Mouse (Mus musculus) megakaryocyte-erythroid progenitor cell, adult 5-6 weeks (primary cell): ENCODE results near the gene Slc6a4. TPM values are rescaled to one million over a fixed set of nuclear protein-coding genes. Genes with fewer than 3 reads are reported as not detected.

Source experiments
- total RNA-seq, 2 experiments: library from RNA; stranded (forward) in 1 of 2; stranded (reverse) in 1 of 2; fragments of 200-1000, 215-1000 nt in 1 of 2; fragments of >200 nt in 1 of 2; fragmentation: Nextera tagmentation in 1 of 2; gene quantifications; 2 replicates each; pipeline ENCODE4 v1.2.3; 2014 to 2017

Gene Slc6a4
- total RNA-seq, 2 experiments from 2014 or later, result 0.09 TPM; not detected in 1

Other genes starting within 250 kb of the Slc6a4 start
- 11.7 and 24.6 TPM in 2 replicates for gene Gosr1, start 235.0 kb upstream of the Slc6a4 start, total RNA-seq (2014; fragmentation: Nextera tagmentation)
- gene Gosr1, start 235.0 kb upstream of the Slc6a4 start, total RNA-seq (2017), result 38.4 and 62.2 TPM in 2 replicates
- 6.8 and 12.2 TPM in 2 replicates for gene Cpd, start 151.6 kb upstream of the Slc6a4 start, total RNA-seq (2014; fragmentation: Nextera tagmentation)
- gene Cpd, start 151.6 kb upstream of the Slc6a4 start, total RNA-seq (2017), result 5.9 TPM in 2 replicates
- gene Tmigd1, start 96.4 kb upstream of the Slc6a4 start, total RNA-seq (2014; fragmentation: Nextera tagmentation), result not detected in 2 replicates
- gene Tmigd1, start 96.4 kb upstream of the Slc6a4 start, total RNA-seq (2017), result not detected in 2 replicates
- 59.7 and 60.5 TPM in 2 replicates for gene Blmh, start 73.8 kb upstream of the Slc6a4 start, total RNA-seq (2014; fragmentation: Nextera tagmentation)
- 178 and 200 TPM in 2 replicates for gene Blmh, start 73.8 kb upstream of the Slc6a4 start, total RNA-seq (2017)
- 47.9 and 49.9 TPM in 2 replicates for gene Nsrp1, start 79.8 kb downstream of the Slc6a4 start, total RNA-seq (2014; fragmentation: Nextera tagmentation)
- gene Nsrp1, start 79.8 kb downstream of the Slc6a4 start, total RNA-seq (2017), result 18.0 and 24.0 TPM in 2 replicates
- 0.59 and 0.92 TPM in 2 replicates for gene Efcab5, start 190.4 kb downstream of the Slc6a4 start, total RNA-seq (2014; fragmentation: Nextera tagmentation)
- gene Efcab5, start 190.4 kb downstream of the Slc6a4 start, total RNA-seq (2017), result 0.66 and 2.4 TPM in 2 replicates
- 19.7 and 19.8 TPM in 2 replicates for gene Ssh2, start 217.7 kb downstream of the Slc6a4 start, total RNA-seq (2014; fragmentation: Nextera tagmentation)
- 11.2 and 11.9 TPM in 2 replicates for gene Ssh2, start 217.7 kb downstream of the Slc6a4 start, total RNA-seq (2017)